Mouse (Mus musculus): ENCODE measurements at regions not wholly inside any gene's neighbourhood (a gene's known extent, or its start where the extent isn't known, plus 50 kb on each side); places are given as distances from the start of the nearest gene placed in this dataset.

DNA sequence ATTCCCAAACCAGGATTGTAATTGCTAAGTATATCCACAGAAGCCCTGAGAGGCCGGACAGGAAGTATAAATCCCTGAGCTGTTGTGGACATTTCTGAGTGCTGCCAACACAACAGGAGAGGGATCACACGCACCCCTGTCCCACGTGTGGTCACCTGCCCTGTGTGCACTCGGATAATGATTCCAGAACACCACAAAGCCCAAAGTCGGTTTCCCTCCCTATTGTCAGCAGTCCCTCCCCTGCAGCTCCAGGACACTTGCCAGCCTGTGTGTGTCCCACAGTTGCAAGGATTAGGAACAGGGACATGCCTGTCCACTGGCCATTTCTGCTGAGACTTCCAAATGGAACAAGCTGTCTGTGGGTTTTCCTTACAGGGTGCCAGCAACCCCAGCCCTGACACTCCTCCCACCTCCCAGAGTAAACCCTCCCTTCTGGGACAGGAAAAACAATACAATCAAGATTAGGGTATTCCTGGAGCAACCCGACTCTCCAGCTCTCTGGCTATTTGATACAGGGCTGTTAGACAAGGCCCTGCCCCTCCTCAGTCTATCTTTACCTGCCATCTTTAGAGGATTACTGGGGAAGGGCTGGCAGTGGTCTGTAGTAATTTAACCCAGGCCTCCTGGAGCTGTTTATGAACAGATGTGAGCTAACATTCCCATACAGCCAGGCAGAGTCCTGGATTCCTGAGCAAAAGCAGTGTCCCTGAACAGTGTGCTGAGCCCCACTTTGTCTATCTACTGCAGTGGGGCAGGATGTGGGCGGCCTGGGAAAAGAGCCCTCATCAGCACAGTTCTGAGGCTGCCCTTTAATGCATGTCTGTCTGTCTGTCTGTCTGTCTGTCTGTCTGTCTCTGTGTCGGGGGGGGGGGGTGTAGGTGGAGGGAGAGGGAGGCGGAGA is 323.8 kb downstream of the Sox4 start:
- TF ChIP-seq CTCF (IDR thresholded peaks at IDR 0.05; ENCODE audit: extremely low read depth, insufficient read depth, low read length) (no peak), POLR2A (IDR thresholded peaks at IDR 0.05; ENCODE audit: extremely low read depth, insufficient read depth, low read length) (no peak)

All from cortical plate, adult 2 months (tissue).